Mouse (Mus musculus): ENCODE results near the gene Gm21173.
"Not testable (repeated sequence)": the region's sequence is repeated elsewhere in the genome, so short reads cannot be mapped to it uniquely, and the experiment has no call there.

The Gm21173 gene

GRCm38 (mm10) chrY:76761300-76761699, at the start of gene Gm21173:
Gm21173 (plus strand) TSS chrY:76761600.
- DNase-seq, result not testable (repeated sequence)
